Mouse (Mus musculus): ENCODE data around the gene Usf1. TPM values are rescaled to one million over a fixed set of nuclear protein-coding genes. Genes with fewer than 3 reads are reported as not detected.

Usf1 gene
- total and polyA plus RNA-seq, 3 experiments, result 37.4 to 73.7 (median 54.9) TPM

- H3K36me3 ChIP-seq (replicated peaks in 1 of 2; ENCODE audit: control insufficient read depth in 1 of 2, insufficient read depth in 1 of 2, low read length in 1 of 2), result no peaks in the 10 kb centered on the region
- TF ChIP-seq HCFC1 (IDR thresholded peaks at IDR 0.05; ENCODE audit: low read depth, low read length) (no peak), MXI1 (IDR thresholded peaks at IDR 0.05; ENCODE audit: low read depth, low read length) (no peak), POLR2AphosphoS2 (IDR thresholded peaks at IDR 0.05; ENCODE audit: low read depth, low read length) (no peak), KAT2A (IDR thresholded peaks at IDR 0.05; ENCODE audit: insufficient replicate concordance, low read length) (no peak), POLR2A (IDR thresholded peaks at IDR 0.05; ENCODE audit: low read depth, low read length) (no peak), PAX5 (IDR thresholded peaks at IDR 0.05; ENCODE audit: low read length) (no peak), MAZ (IDR thresholded peaks at IDR 0.05; ENCODE audit: low read depth, low read length) (no peak), USF2 (conservative IDR thresholded peaks at IDR 0.05; ENCODE audit: low read depth, low read length) (no peak), JUN (IDR thresholded peaks at IDR 0.05; ENCODE audit: insufficient read depth, low read depth, low read length) (no peak), CTCF (conservative IDR thresholded peaks at IDR 0.05 in 1 of 2, IDR thresholded peaks at IDR 0.05 in 1 of 2; ENCODE audit: low read depth in 2 of 2, low read length in 2 of 2) (no peak), SMC3 (IDR thresholded peaks at IDR 0.05; ENCODE audit: low read depth, low read length) (no peak), NELFE (IDR thresholded peaks at IDR 0.05; ENCODE audit: low read depth, low read length) (no peak), TBP (conservative IDR thresholded peaks at IDR 0.05; ENCODE audit: low read depth, low read length) (no peak), GABPA (IDR thresholded peaks at IDR 0.05; ENCODE audit: insufficient replicate concordance, low read depth, low read length) (no peak), ELF1 (IDR thresholded peaks at IDR 0.05; ENCODE audit: low read depth, low read length) (no peak), ZC3H11A (IDR thresholded peaks at IDR 0.05; ENCODE audit: low read depth, low read length) (no peak), MYC (IDR thresholded peaks at IDR 0.05; ENCODE audit: low read depth, low read length) (no peak), RCOR1 (conservative IDR thresholded peaks at IDR 0.05; ENCODE audit: low read depth, low read length) (no peak)
- in situ Hi-C loops (cut with MboI; ENCODE audit: low pct_ligation_motif_present, low pct_unique_long_range_greater_than_20kb, low sequenced_read_pairs), result no loop called here
These were observed 33.9 kb downstream of the Usf1 start for GRCm38 (mm10) chr1:171445050-171445449.

GRCm38 (mm10) chr1:171446854-171447253, 35.7 kb downstream of the Usf1 start:
- no peak overlapping the region for H3K4me2 ChIP-seq (ENCODE audit: insufficient read depth, low read depth, poor library complexity, severe bottlenecking)
- dilution Hi-C loops (cut with MboI; ENCODE audit: extremely low pct_ligation_motif_present, extremely low pct_unique_long_range_greater_than_20kb, low sequenced_read_pairs) (no loop called here), in situ Hi-C loops (cut with MboI; ENCODE audit: low pct_ligation_motif_present, low pct_unique_long_range_greater_than_20kb, low sequenced_read_pairs) (no loop called here)

More at GRCm38 (mm10) chr1:171445050-171445449, 33.9 kb downstream of the Usf1 start:
- Histone ChIP-seq H3K79me2 (replicated peaks; ENCODE audit: control insufficient read depth, extremely low read depth, insufficient read depth, poor library complexity, severe bottlenecking) (no peaks in the 10 kb centered on the region), H3K4me2 (ENCODE audit: insufficient read depth, low read depth, poor library complexity, severe bottlenecking) (no peak overlapping the region), H3K4me1 (ENCODE audit: control insufficient read depth in 1 of 2, insufficient read depth in 2 of 2) (peaks cover 5 to 15% of the 10 kb centered on the region in 2 experiments; a peak in 3 of 4 replicates), H3K27ac (ENCODE audit: insufficient read depth, low read depth) (no peak overlapping the region), H3K4me3 (replicated peaks in 1 of 3; ENCODE audit: low read depth in 2 of 3, low read length in 2 of 3, poor library complexity in 1 of 3) (no peak overlapping the region), H3K27me3 (replicated peaks) (no peaks in the 10 kb centered on the region), H3K9ac (ENCODE audit: insufficient read depth, low read depth) (no peak overlapping the region), H3K9me3 (replicated peaks; ENCODE audit: low read length) (peaks cover 10% of the 10 kb centered on the region)
- no peak for DNase-seq (ENCODE audit: extremely low read depth)
- dilution Hi-C loops (cut with MboI; ENCODE audit: extremely low pct_ligation_motif_present, extremely low pct_unique_long_range_greater_than_20kb, low sequenced_read_pairs), result no loop called here

More at GRCm38 (mm10) chr1:171446854-171447253, 35.7 kb downstream of the Usf1 start:
- H3K79me2 ChIP-seq (replicated peaks; ENCODE audit: control insufficient read depth, extremely low read depth, insufficient read depth, poor library complexity, severe bottlenecking), result no peaks in the 10 kb centered on the region
- no peak for DNase-seq (ENCODE audit: extremely low read depth)
- TF ChIP-seq KAT2A (IDR thresholded peaks at IDR 0.05; ENCODE audit: insufficient replicate concordance, low read length) (no peak), PAX5 (IDR thresholded peaks at IDR 0.05; ENCODE audit: low read length) (no peak), MXI1 (IDR thresholded peaks at IDR 0.05; ENCODE audit: low read depth, low read length) (no peak), NELFE (IDR thresholded peaks at IDR 0.05; ENCODE audit: low read depth, low read length) (no peak), USF1 (IDR thresholded peaks at IDR 0.05; ENCODE audit: low read depth, low read length) (no peak), ZNF384 (IDR thresholded peaks at IDR 0.05; ENCODE audit: low read depth, low read length) (no peak), ZKSCAN1 (IDR thresholded peaks at IDR 0.05; ENCODE audit: borderline replicate concordance, low read depth, low read length) (no peak), ZMIZ1 (IDR thresholded peaks at IDR 0.05; ENCODE audit: low read depth, low read length) (no peak)
- H3K27ac ChIP-seq (ENCODE audit: insufficient read depth, low read depth), result no peak overlapping the region
- no peak overlapping the region for H3K9ac ChIP-seq (ENCODE audit: insufficient read depth, low read depth)
- H3K27me3 ChIP-seq (replicated peaks), result no peaks in the 10 kb centered on the region
- no peak overlapping the region for H3K4me3 ChIP-seq (replicated peaks in 1 of 3; ENCODE audit: low read depth in 2 of 3, low read length in 2 of 3, poor library complexity in 1 of 3)
- H3K36me3 ChIP-seq (replicated peaks in 1 of 2; ENCODE audit: control insufficient read depth in 1 of 2, insufficient read depth in 1 of 2, low read length in 1 of 2), result no peaks in the 10 kb centered on the region
- H3K4me1 ChIP-seq (ENCODE audit: control insufficient read depth in 1 of 2, insufficient read depth in 2 of 2), result peaks cover 10 to 20% of the 10 kb centered on the region in 2 experiments
- peaks cover 10% of the 10 kb centered on the region for H3K9me3 ChIP-seq (replicated peaks; ENCODE audit: low read length)
